Mouse (Mus musculus): ENCODE data around the gene Lin52. TPM values are rescaled to one million over a fixed set of nuclear protein-coding genes. Genes with fewer than 3 reads are reported as not detected.
A peak's percentile ranks its signal among the peaks of the same experiment; 100 is the strongest.

The Lin52 gene
- polyA plus RNA-seq, 1 experiment from 2014 or later = 11.0 TPM

DNA sequence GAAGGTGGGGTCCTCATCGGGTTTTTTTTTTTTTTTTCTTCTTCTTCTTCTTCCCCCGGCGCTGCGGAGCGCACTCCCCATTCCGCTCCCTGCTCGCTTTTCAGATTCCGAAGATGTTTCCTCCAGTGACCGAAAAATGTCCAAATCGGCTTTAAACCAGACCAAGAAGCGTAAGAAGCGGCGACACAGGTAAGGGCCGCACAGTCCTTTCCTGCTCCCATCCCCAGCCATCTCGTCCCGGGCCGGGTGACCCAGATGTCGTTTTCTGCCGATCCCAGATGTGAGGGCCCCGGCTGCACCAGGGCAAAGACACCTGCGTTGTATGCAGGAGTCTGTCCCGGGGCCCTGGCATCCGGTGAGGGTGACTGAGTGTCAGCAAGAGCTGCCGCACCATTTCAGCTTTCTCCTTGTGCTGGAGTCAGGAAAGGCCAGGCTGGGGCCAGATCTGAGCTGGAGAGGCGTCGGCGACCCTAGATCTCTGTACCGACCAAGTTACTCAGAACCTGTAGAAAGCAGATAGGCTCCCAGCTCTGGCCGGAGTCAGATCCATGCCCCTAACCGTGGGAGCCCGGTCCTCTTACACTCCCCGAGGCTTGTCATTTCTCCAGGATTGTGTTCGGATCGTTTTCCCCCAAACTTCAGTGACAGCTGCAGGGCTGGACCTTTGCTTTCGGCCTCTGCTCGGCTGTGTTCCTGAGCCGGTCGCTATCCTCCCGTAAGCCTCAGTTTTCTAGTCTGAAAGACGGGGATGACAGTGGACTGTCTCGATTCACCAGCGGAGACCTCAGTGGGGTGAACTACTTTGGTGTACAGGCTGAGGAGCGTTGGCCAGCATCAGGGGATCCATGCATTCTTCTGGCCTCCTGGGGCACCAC lies 120.5 kb downstream of the Lin52 start:
- POLR2A ChIA-PET = no interaction called here
- no peak for TF ChIP-seq CTCF (IDR thresholded peaks at IDR 0.05)
- in situ Hi-C loops (cut with MboI; ENCODE audit: low pct_unique_long_range_greater_than_20kb) = no loop called here
- DNase-seq (ENCODE audit: low read depth, low spot score) (no peak), ATAC-seq (no peak)
- peaks cover 47% of the 10 kb centered on the region for H3K27me3 ChIP-seq
- CTCF ChIA-PET = no interaction called here

DNA sequence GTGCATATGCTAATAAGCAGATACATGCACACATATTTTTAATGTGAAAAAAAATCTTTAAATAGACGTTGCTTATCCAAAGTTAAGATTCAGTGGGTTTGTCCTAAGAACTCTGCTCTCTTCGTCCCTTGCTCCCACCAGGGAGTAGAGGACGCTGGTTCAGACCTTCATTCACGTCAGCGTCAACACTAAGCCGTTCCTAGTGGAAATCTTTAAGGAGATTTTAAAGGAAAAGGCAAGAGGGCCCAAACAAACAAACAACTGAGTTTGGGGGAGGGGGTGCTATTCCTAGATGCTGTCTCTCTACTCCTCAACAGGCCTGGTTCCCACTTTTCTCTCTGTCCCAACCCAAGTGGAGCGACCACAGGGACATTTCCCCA lies 121.1 kb downstream of the Lin52 start:
- ATAC-seq = no peak
- no peak for TF ChIP-seq CTCF (IDR thresholded peaks at IDR 0.05)
- ChIA-PET POLR2A (no interaction called here), CTCF (no interaction called here)
- in situ Hi-C loops (cut with MboI; ENCODE audit: low pct_unique_long_range_greater_than_20kb) = no loop called here
- DNase-seq (ENCODE audit: low read depth, low spot score) = no peak
- H3K27me3 ChIP-seq = peaks cover 47% of the 10 kb centered on the region

DNA sequence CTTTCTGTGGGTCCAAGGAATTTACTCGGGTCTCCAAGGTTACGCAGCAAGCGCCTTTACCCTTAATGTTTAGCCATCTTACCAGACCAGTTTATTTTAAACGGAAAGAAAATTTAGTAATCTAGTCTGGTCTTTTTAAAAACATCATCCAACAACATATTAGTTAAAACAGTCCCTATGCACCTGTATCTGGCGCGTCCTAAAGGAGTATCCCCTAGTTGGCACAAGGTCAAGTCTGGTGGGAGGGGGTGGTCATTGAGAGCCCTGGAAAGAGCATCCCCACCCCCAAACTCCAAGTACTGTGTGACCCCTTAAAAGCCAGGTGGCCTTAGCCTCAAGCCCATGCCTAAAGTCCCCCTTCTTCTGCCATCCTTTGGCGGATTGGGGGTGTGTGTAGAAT lies 121.9 kb downstream of the Lin52 start:
- ATAC-seq = no peak
- CTCF ChIA-PET = no interaction called here
- POLR2A ChIA-PET = no interaction called here

DNA sequence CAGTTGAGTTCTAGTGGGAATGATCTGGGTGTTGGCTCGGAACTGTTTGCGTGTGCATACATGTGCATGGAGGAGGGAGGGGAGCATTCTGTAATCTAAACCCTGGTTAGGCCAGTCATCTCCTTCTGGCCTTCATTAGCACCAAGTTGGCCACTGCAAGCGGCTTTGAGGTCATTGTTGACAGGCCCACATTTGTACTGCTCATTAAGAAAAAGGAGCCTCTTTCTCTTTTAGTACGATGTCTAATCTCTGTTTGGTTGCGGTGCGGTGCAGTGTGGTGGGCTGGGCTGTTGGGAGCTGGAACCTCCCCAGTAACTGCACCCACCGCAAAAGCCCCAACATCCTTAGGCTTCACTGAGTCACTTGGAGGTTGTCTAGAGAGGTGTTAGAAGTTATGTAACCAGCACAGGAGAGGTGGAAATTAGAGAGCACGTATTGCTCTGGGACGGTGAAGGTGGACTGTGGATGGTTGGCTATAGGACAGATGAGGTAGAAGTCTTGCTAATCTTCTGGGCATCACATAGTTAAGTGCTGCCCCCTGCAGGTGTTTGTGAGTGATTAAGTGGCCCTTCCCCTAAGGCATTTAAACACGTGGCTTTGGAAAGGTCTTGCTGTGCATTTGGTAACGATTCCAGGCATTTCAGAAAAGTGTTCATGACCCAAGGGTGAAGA lies 126.7 kb downstream of the Lin52 start:
- in situ Hi-C loops (cut with MboI; ENCODE audit: low pct_unique_long_range_greater_than_20kb) = no loop called here
- ATAC-seq (no peak), DNase-seq (ENCODE audit: low read depth, low spot score) (no peak)
- CTCF ChIA-PET = no interaction called here
- POLR2A ChIA-PET = no interaction called here
- TF ChIP-seq CTCF (IDR thresholded peaks at IDR 0.05) = no peak
- peaks cover 27% of the 10 kb centered on the region for H3K27me3 ChIP-seq

More for the DNA sequence above, 121.9 kb downstream of the Lin52 start:
- in situ Hi-C loops (cut with MboI; ENCODE audit: low pct_unique_long_range_greater_than_20kb) = no loop called here
- no peak for TF ChIP-seq CTCF (IDR thresholded peaks at IDR 0.05)
- peaks cover 47% of the 10 kb centered on the region for H3K27me3 ChIP-seq
- no peak for DNase-seq (ENCODE audit: low read depth, low spot score)

DNA sequence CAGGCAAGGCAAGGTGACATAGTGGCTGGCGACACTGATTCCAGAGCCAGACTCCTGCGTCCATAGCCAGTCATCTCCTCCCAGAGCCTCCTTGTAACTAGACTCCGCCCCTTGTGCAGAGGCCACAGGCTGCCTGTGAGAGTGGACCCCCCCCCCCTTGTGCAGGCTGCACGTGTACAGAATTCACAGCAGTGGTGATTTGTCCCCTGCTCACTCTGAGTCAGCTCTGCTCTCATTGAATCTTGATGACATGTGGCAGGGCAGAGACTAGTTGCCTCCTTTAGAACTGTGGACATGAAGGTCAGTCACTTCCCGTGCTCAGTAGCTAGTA lies 127.2 kb downstream of the Lin52 start:
- no peak for TF ChIP-seq CTCF (IDR thresholded peaks at IDR 0.05)
- DNase-seq (ENCODE audit: low read depth, low spot score) (no peak), ATAC-seq (no peak)
- CTCF ChIA-PET = no interaction called here
- POLR2A ChIA-PET = no interaction called here
- in situ Hi-C loops (cut with MboI; ENCODE audit: low pct_unique_long_range_greater_than_20kb) = no loop called here
- H3K27me3 ChIP-seq = peaks cover 22% of the 10 kb centered on the region

DNA sequence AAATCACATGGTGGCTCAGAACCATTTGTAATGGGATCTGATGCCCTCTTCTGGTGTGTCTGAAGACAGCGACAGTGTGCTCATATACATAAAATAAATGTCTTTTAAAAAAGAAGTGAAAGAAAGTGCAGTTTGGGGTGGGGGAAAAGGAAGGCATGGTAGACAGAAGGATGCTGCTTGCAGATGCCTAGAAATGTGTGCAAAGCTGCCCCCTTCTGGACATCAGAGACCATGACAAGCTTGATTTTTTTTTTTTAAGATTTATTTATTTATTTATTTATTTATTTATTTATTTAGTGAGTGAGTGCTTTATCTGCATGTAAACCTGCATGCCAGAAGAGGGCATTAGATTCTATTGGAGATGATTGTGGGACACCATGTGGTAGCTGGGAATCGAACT lies 130.1 kb downstream of the Lin52 start:
- in situ Hi-C loops (cut with MboI; ENCODE audit: low pct_unique_long_range_greater_than_20kb) = no loop called here
- DNase-seq (ENCODE audit: low read depth, low spot score) = no peak
- POLR2A ChIA-PET = no interaction called here
- CTCF ChIA-PET = interaction anchor here (2.4 kb wide), 1 partner anchor 8 kb away, joined by 8 read pairs; no protein-coding TSS in a partner anchor
- no peak for ATAC-seq
- TF ChIP-seq CTCF (IDR thresholded peaks at IDR 0.05) = peak; percentile 23
- peaks cover 12% of the 10 kb centered on the region for H3K27me3 ChIP-seq

DNA sequence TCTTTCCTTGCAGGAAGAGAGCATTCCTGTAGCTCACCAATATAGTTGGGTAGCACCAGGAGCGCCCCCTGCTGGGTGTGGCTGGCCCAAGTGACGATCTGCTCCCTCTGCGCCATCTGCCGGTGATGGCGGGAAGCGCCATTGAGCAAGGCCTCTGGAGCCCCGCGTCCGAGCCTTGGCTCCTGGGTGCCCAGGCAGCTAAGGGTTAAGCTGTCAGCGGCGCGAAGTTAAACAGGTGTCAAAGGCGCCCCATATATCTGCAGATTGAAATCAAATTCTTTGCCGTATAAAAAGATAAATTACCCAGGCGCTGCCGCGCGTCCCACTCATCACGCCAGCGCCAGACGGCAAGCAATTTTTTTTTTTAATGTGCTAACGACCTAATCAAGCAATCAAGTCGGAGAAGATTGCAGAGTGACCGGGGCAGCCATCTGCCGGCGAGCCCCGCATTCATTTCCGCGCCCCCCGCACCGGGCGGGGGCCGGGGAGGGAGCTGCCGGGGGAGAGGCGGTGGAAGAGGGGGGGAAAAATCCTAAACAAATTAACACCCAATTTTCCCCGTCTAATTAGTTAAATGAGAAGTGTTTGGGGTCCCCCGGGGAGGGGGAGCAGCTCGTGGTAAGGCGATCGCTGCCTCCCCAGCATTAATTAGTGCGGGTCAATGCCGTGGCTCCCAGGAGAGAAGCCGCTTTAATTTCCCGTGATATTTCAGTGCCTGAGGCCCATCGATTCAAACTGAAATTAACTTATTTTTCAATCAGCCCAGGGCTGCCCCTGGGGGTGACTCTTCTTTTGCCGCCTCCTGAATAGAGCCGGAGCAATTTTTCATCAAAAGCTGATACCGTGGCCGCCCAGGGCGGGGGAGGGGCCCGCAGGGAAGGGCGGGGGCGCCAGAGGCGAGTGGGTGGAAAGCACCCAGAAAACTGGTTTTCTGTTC lies 138.9 kb downstream of the Lin52 start:
- peak; percentile 31 for ATAC-seq
- ChIA-PET CTCF (interaction anchor here (0.7 to 2.3 kb wide), 20 partner anchors 9 to 167 kb away, joined by 3 to 8 read pairs (median 4); partner anchors contain the start of gene Vsx2), POLR2A (interaction anchor here (0.6 kb wide), 1 partner anchor 180 kb away, joined by 3 read pairs; no protein-coding TSS in a partner anchor)
- no peak for TF ChIP-seq CTCF (IDR thresholded peaks at IDR 0.05)
- DNase-seq (ENCODE audit: low read depth, low spot score) = peak; percentile 15
- in situ Hi-C loops (cut with MboI; ENCODE audit: low pct_unique_long_range_greater_than_20kb) = loop anchor here (5.0 kb wide), 2 partner anchors 48 to 123 kb away; no protein-coding TSS in a partner anchor
- peaks cover 18% of the 10 kb centered on the region for H3K27me3 ChIP-seq

Other genes starting within 250 kb of the Lin52 start
- gene Elmsan1, start 232.5 kb upstream of the Lin52 start, polyA plus RNA-seq (2021) = 16.0 TPM
- gene Ptgr2, start 166.2 kb upstream of the Lin52 start, polyA plus RNA-seq (2021) = 39.1 TPM
- gene Zfp410, start 134.6 kb upstream of the Lin52 start, polyA plus RNA-seq (2021) = 37.0 TPM
- gene Coq6, start 89.8 kb upstream of the Lin52 start, polyA plus RNA-seq (2021) = 44.5 TPM
- gene Fam161b, start 89.6 kb upstream of the Lin52 start, polyA plus RNA-seq (2021) = 5.5 TPM
- gene Entpd5, start 42.4 kb upstream of the Lin52 start, polyA plus RNA-seq (2021) = 21.1 TPM
- 2.2 TPM for gene Bbof1, start 42.4 kb upstream of the Lin52 start, polyA plus RNA-seq (2021)
- 18.1 TPM for gene Rnf113a2, start 34.2 kb upstream of the Lin52 start, polyA plus RNA-seq (2021)
- 25.0 TPM for gene Aldh6a1, start 418 bp upstream of the Lin52 start, polyA plus RNA-seq (2021)
- gene Vsx2, start 118.3 kb downstream of the Lin52 start, polyA plus RNA-seq (2021) = not detected
- gene Abcd4, start 166.0 kb downstream of the Lin52 start, polyA plus RNA-seq (2021) = 15.4 TPM
- not detected for gene Vrtn, start 189.6 kb downstream of the Lin52 start, polyA plus RNA-seq (2021)
- gene Syndig1l, start 247.4 kb downstream of the Lin52 start, polyA plus RNA-seq (2021) = not detected

All from Patski (cell line).